Mouse (Mus musculus) cortical plate, adult 2 months (tissue): ENCODE results near the gene Agap3. TPM values are rescaled to one million over a fixed set of nuclear protein-coding genes. Genes with fewer than 3 reads are reported as not detected.
A peak's percentile ranks its signal among the peaks of the same experiment; 100 is the strongest.

Experiments
- H3K27ac ChIP-seq: fragments of 200-500 bp; 2 replicates; pipeline ENCODE4 v1.5.1; 2012; ENCODE audit warnings: low read length, control low read depth, inconsistent platforms; ENCODE audit not compliant: insufficient read depth
- H3K4me1 ChIP-seq: fragments of 200-500 bp; 2 replicates; pipeline ENCODE4 v1.6.1; 2011; ENCODE audit warnings: low read length; ENCODE audit not compliant: control insufficient read depth, insufficient read depth
- H3K4me3 ChIP-seq: fragments of 200-500 bp; 2 replicates; pipeline ENCODE4 v1.5.1; 2011; ENCODE audit warnings: mild to moderate bottlenecking, low read length, control low read depth; ENCODE audit not compliant: insufficient read depth
- CTCF ChIP-seq: fragments of 200-500 bp; IDR thresholded peaks from 2 replicates; pipeline ENCODE4 v1.5.1; 2011; ENCODE audit warnings: mild to moderate bottlenecking, control low read depth, low read length; ENCODE audit not compliant: insufficient read depth; ENCODE audit errors: extremely low read depth
- POLR2A ChIP-seq: fragments of 200-500 bp; IDR thresholded peaks from 2 replicates; pipeline ENCODE4 v1.6.1; 2011; ENCODE audit warnings: mild to moderate bottlenecking, low read length, control low read depth; ENCODE audit not compliant: insufficient read depth; ENCODE audit errors: extremely low read depth
- polyA plus RNA-seq: library from polyadenylated mRNA; depleted of rRNA; stranded (reverse); fragments of >200 nt; gene quantifications from 2 replicates; pipeline ENCODE4 v1.2.3, GENCODE M21; 2012

Agap3 gene
- polyA plus RNA-seq, 1 experiment: 438 TPM

GRCm38 (mm10) chr5:24451264-24452029, 530 bp upstream of the Agap3 start:
- H3K4me1 ChIP-seq: peaks cover 17% of the 10 kb centered on the region
- TF ChIP-seq CTCF: no peak
- TF ChIP-seq POLR2A: peak; percentile 53; the same call in 1 of the 2 replicates
- H3K27ac ChIP-seq: peak overlapping the region; percentile 81; the same call in 1 of the 2 replicates
- H3K4me3 ChIP-seq: peak overlapping the region; percentile 95

- Histone ChIP-seq H3K4me1 (peaks cover 17% of the 10 kb centered on the region), H3K27ac (peak overlapping the region; percentile 31), H3K4me3 (peak overlapping the region; percentile 95)
- TF ChIP-seq CTCF (no peak), POLR2A (no peak)
These were observed 785 bp downstream of the Agap3 start for GRCm38 (mm10) chr5:24452691-24453233.

- no peak overlapping the region for H3K27ac ChIP-seq
- peak overlapping the region; percentile 95 for H3K4me3 ChIP-seq
- peaks cover 17% of the 10 kb centered on the region for H3K4me1 ChIP-seq
- TF ChIP-seq CTCF: no peak
- no peak for TF ChIP-seq POLR2A
These were observed 1.5 kb downstream of the Agap3 start for GRCm38 (mm10) chr5:24453283-24453984.

DNA sequence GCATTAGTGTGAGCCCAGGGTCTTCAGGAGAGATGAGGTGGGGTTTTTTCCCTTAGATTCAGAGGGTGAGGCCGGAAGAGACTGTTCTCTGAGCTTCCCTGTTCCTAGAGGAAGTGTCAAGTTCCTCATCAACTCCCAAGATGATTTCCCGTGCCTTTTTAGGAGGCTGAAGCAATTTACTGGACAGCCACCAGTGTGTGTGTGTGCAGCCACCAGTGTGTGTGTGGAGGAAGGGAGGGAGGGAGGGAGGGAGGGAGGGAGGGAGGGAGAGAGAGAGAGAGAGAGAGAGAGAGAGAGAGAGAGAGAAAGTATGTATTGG, 2.0 kb downstream of the Agap3 start:
- Histone ChIP-seq H3K4me3 (peak overlapping the region; percentile 95), H3K4me1 (peaks cover 17% of the 10 kb centered on the region), H3K27ac (no peak overlapping the region)
- TF ChIP-seq POLR2A (no peak), CTCF (no peak)

GRCm38 (mm10) chr5:24455076-24455475, 3.1 kb downstream of the Agap3 start:
- TF ChIP-seq POLR2A: no peak
- TF ChIP-seq CTCF: no peak
- Histone ChIP-seq H3K27ac (no peak overlapping the region), H3K4me1 (peaks cover 18% of the 10 kb centered on the region), H3K4me3 (no peak overlapping the region; the same call in 1 of the 2 replicates)

DNA sequence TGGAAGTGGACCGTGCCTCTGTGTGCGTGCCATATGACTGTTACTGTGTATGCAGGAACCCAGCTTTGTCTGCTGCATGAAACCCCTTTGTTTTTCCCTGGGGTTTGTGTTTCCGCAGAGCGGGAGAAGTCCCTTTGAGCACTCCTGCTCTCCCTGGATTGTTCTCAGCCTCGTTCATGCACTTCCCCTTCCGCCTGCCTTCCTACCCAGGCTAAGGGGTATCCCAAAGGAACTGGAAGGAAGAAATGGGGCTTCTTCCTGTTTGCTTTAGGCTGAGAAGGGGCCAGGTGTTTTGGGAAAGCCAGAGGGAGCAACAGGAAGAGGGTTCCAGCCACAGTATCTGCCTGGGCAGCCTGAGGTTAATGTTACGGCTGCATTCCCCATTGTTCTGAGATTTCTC, 3.6 kb downstream of the Agap3 start:
- no peak for TF ChIP-seq CTCF
- no peak for TF ChIP-seq POLR2A
- Histone ChIP-seq H3K4me1 (peaks cover 18% of the 10 kb centered on the region), H3K27ac (no peak overlapping the region), H3K4me3 (no peak overlapping the region)

DNA sequence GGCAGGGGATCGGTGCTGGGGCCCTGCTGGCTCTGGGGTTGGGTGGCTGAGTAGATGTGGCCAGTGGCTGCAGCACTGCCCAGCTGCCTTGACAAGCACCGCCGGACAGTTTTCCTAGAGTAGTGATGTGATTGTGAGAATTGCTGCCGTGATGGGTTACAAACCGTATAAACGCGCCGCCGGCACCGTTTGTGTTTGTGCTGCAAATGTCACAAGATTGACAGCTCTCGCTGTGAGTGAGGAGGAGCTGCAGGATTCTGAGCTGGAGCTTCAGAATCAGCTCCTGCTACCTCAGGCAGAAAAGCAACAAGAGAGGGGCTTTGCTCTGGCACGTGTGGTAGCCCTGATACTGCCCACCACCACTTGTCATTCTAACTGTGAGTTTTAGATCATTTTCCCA, 14.8 kb downstream of the Agap3 start:
- H3K4me1 ChIP-seq: peaks cover 10% of the 10 kb centered on the region
- no peak overlapping the region for H3K27ac ChIP-seq
- no peak for TF ChIP-seq POLR2A
- TF ChIP-seq CTCF: no peak
- H3K4me3 ChIP-seq: no peak overlapping the region

DNA sequence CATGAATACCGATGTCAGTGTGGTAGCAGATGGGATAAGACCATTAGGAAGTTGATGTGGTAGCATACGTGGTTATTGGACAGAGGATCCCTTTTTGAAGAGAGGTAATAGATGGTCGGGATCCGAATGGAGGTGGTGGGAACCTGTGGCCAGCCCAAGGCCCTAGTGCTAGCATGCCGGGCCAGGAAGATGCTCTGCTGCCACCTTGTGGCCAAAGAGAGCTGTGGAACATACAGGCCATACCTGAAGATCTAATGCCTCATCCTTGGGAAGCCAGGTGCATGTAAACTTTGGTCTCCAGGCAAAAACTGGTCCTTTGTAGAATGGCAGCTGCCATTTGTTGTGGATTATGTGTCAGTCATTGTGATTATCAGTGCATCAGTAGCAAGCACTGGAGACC, 18.6 kb downstream of the Agap3 start:
- H3K4me1 ChIP-seq: peaks cover 13% of the 10 kb centered on the region
- peak; percentile 88 for TF ChIP-seq CTCF
- TF ChIP-seq POLR2A: no peak

GRCm38 (mm10) chr5:24472884-24473619, 21.1 kb downstream of the Agap3 start:
- TF ChIP-seq POLR2A (no peak), CTCF (no peak)
- no peak overlapping the region for H3K4me3 ChIP-seq
- H3K4me1 ChIP-seq: peaks cover 12% of the 10 kb centered on the region

More for the DNA sequence above, 18.6 kb downstream of the Agap3 start:
- no peak overlapping the region for H3K27ac ChIP-seq
- H3K4me3 ChIP-seq: no peak overlapping the region

More at GRCm38 (mm10) chr5:24472884-24473619, 21.1 kb downstream of the Agap3 start:
- no peak overlapping the region for H3K27ac ChIP-seq
